Mouse (Mus musculus): ENCODE results near the gene Scamp5. TPM values are rescaled to one million over a fixed set of nuclear protein-coding genes. Genes with fewer than 3 reads are reported as not detected.

The Scamp5 gene
- polyA plus RNA-seq (2017; shearing (Covaris generic)) = under 1 TPM; 0.33 to 0.98 TPM

GRCm38 (mm10) chr9:57467896-57468549 lies at the start of gene Scamp5:
Gene Scamp5 (minus strand): TSS chr9:57468060.

GRCm38 (mm10) chr9:57503622-57504380 lies 35.9 kb upstream of the Scamp5 start, which contains the start of gene Rpp25:
Gene Rpp25 (plus strand): TSS chr9:57504026.

GRCm38 (mm10) chr9:57439522-57440295 lies 28.2 kb downstream of the Scamp5 start, which contains the start of gene Ppcdc:
Gene Ppcdc (minus strand): TSS chr9:57440124.

Other genes with a start within 250 kb of the Scamp5 start
- gene Trcg1, start 231.5 kb downstream of the Scamp5 start, polyA plus RNA-seq (2017; shearing (Covaris generic)) = under 1 TPM in 1 of 2 experiments, not detected in 1; 0.33 TPM
- gene 1700017B05Rik, start 205.4 kb downstream of the Scamp5 start, polyA plus RNA-seq (2017; shearing (Covaris generic)) = 10 to 100 TPM; 16.2 to 66.7 TPM
- gene Ppcdc, start 27.9 kb downstream of the Scamp5 start, polyA plus RNA-seq (2017; shearing (Covaris generic)) = 100 to 1,000 TPM in 1 of 2 experiments, 10 to 100 TPM in 1; 94.1 to 119 TPM
- gene Rpp25, start 36.0 kb upstream of the Scamp5 start, polyA plus RNA-seq (2017; shearing (Covaris generic)) = under 1 TPM in 1 of 2 experiments, not detected in 1; 0.60 TPM
- gene Cox5a, start 53.2 kb upstream of the Scamp5 start, polyA plus RNA-seq (2017; shearing (Covaris generic)) = 100 to 1,000 TPM; 396 to 442 TPM
- gene Fam219b, start 69.5 kb upstream of the Scamp5 start, polyA plus RNA-seq (2017; shearing (Covaris generic)) = 10 to 100 TPM; 12.0 to 14.5 TPM
- gene Mpi, start 84.7 kb upstream of the Scamp5 start, polyA plus RNA-seq (2017; shearing (Covaris generic)) = 10 to 100 TPM; 14.9 to 24.7 TPM
- 100 to 1,000 TPM; 104 to 111 TPM for gene Scamp2, start 92.9 kb upstream of the Scamp5 start, polyA plus RNA-seq (2017; shearing (Covaris generic))
- gene Ulk3, start 121.4 kb upstream of the Scamp5 start, polyA plus RNA-seq (2017; shearing (Covaris generic)) = 10 to 100 TPM; 72.8 to 93.8 TPM
- gene Cplx3, start 138.2 kb upstream of the Scamp5 start, polyA plus RNA-seq (2017; shearing (Covaris generic)) = not detected
- gene Lman1l, start 152.7 kb upstream of the Scamp5 start, polyA plus RNA-seq (2017; shearing (Covaris generic)) = under 1 TPM; 0.18 to 0.60 TPM
- 100 to 1,000 TPM; 170 to 201 TPM for gene Csk, start 185.6 kb upstream of the Scamp5 start, polyA plus RNA-seq (2017; shearing (Covaris generic))
- under 1 TPM in 1 of 2 experiments, not detected in 1; 0.12 TPM for gene Cyp1a2, start 215.6 kb upstream of the Scamp5 start, polyA plus RNA-seq (2017; shearing (Covaris generic))
- under 1 TPM in 1 of 2 experiments, not detected in 1; 0.32 TPM for gene Cyp1a1, start 219.9 kb upstream of the Scamp5 start, polyA plus RNA-seq (2017; shearing (Covaris generic))
- gene Edc3, start 240.5 kb upstream of the Scamp5 start, polyA plus RNA-seq (2017; shearing (Covaris generic)) = 10 to 100 TPM; 29.6 to 35.3 TPM

Data from activated CD4-positive, CD25-positive, alpha-beta regulatory T cell (primary cell).